Mouse (Mus musculus) kidney, adult 2 months (tissue): ENCODE data around the gene Lpp. TPM values are rescaled to one million over a fixed set of nuclear protein-coding genes. Genes with fewer than 3 reads are reported as not detected.

Source experiments
- DNase-seq: peaks from one replicate; pipeline ENCODE4 v3.0.0; 2021
- H3K27ac ChIP-seq: fragments of 200-500 bp; 2 replicates; pipeline ENCODE4 v1.5.1; 2012; ENCODE audit warnings: low read depth, low read length, control low read depth, inconsistent platforms; ENCODE audit not compliant: insufficient read depth
- H3K27me3 ChIP-seq: fragments of 200-500 bp; replicated peaks from 2 replicates; pipeline ENCODE4 v1.6.1; 2012; ENCODE audit warnings: mild to moderate bottlenecking, moderate library complexity, low read length, inconsistent platforms; ENCODE audit not compliant: control insufficient read depth, insufficient read depth
- H3K36me3 ChIP-seq: fragments of 200-500 bp; 2 replicates; pipeline ENCODE4 v1.6.1; 2012; ENCODE audit warnings: mild to moderate bottlenecking, moderate library complexity, low read length, inconsistent platforms; ENCODE audit not compliant: control insufficient read depth, insufficient read depth
- H3K4me1 ChIP-seq: fragments of 200-500 bp; 2 replicates; pipeline ENCODE4 v1.6.1; 2011; ENCODE audit warnings: low read length; ENCODE audit not compliant: control insufficient read depth, insufficient read depth
- H3K4me3 ChIP-seq: fragments of 200-500 bp; 2 replicates; pipeline ENCODE4 v1.5.1; 2011; ENCODE audit warnings: mild to moderate bottlenecking, low read depth, low read length, control low read depth; ENCODE audit not compliant: insufficient read depth
- CTCF ChIP-seq: fragments of 200-500 bp; conservative IDR thresholded peaks from 2 replicates; pipeline ENCODE4 v1.5.1; 2011; ENCODE audit warnings: low read depth, mild to moderate bottlenecking, control low read depth, low read length, moderate library complexity, mixed read lengths; ENCODE audit not compliant: insufficient read depth, insufficient read length
- POLR2A ChIP-seq: fragments of 200-500 bp; IDR thresholded peaks from one replicate; pipeline ENCODE4 v1.6.1; 2011; ENCODE audit warnings: low read depth, low read length, control low read depth
- WGBS: fragments of 180-500 bp; shearing (Covaris S2); methylation state at CpG from one replicate; pipeline ENCODE4 v1.1.7; 2018; 5-methylcytosine and 5-hydroxymethylcytosine counted together
- polyA plus RNA-seq: library from polyadenylated mRNA; depleted of rRNA; stranded (reverse); fragments of >200 nt; gene quantifications from 2 replicates; pipeline ENCODE4 v1.2.3, GENCODE M21; 2012

The Lpp gene
- polyA plus RNA-seq, 1 experiment, result 15.9 TPM

DNA sequence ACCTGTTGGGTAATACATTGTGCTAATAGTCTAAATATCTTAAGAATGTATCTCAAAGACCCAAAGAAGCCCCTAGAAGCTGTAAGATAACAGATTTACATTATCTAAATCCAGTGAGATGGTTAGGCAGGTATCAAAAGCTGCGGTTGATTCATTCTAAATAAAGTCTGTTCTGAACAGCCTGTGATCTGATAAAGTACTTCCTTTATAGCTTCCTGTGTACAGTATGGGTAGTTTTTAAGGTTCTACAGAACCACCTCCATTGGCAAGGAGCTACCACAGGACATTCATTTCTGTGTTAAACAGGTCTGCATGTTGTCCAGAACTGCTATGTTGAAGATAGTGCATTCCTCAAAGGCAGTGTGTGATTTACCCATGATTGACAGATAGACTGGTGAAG, 554.2 kb downstream of the Lpp start:
- Histone ChIP-seq H3K4me3 (no peak overlapping the region), H3K36me3 (no peaks in the 10 kb centered on the region), H3K4me1 (no peaks in the 10 kb centered on the region), H3K27me3 (no peaks in the 10 kb centered on the region), H3K27ac (no peak overlapping the region)
- WGBS, result 74% methylated on average over 1 of the region's 1 CpGs
- DNase-seq, result no peak
- no peak for TF ChIP-seq POLR2A
- no peak for TF ChIP-seq CTCF

DNA sequence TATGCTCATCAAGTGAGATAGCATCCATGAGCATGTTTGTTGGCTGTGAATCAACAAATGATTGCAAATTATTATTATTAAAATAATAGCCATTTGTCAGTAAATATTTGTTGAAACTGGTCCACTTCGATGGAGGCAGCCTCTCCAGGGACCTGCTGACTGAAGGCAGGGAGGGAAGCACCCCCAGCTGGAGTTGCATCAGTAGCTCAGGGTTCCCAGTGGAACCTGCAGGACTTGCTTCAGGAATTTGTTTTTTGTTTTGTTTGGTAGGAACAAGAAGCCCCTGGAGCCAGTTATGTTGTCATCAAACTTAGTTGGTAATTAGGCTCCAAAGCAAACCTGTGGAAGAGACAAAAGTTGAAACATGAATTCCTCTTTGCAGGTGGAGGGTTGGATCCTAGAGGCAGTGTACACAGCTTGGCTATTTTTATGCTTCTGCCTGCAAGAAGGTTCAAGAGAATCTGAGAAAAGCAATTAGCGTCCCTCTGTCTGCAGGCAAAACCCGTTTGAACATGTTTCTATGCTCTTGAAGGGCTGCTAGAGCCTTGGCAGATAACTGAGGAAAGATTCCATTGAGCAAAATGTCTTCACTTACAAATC, 554.9 kb downstream of the Lpp start:
- H3K4me1 ChIP-seq, result no peaks in the 10 kb centered on the region
- no peaks in the 10 kb centered on the region for H3K36me3 ChIP-seq
- TF ChIP-seq CTCF (no peak), POLR2A (no peak)
- no peak for DNase-seq
- H3K27ac ChIP-seq, result no peak overlapping the region
- no peak overlapping the region for H3K4me3 ChIP-seq
- 71% methylated on average over 3 of the region's 3 CpGs for WGBS
- no peaks in the 10 kb centered on the region for H3K27me3 ChIP-seq

DNA sequence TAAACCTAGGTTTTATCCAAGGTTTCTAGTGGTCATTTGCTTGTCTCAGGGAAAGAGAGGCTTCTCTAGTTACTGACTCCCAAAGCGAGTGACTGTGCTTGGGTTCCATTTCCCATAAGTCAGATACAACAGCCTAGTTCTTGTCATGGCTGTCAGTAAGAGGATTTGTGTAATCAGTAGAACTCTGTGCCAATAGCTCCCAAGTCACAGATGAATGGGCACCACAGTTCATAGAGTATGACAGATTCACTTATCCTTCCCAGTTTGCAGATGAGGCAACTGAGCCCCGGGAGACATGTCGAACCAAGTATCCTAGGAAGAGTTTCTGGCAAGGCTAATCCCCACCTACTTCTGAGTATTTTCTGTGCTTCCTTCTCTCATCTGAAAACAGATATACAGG, 556.0 kb downstream of the Lpp start:
- TF ChIP-seq CTCF (no peak), POLR2A (no peak)
- no peak overlapping the region for H3K4me3 ChIP-seq
- H3K4me1 ChIP-seq, result no peaks in the 10 kb centered on the region
- no peaks in the 10 kb centered on the region for H3K27me3 ChIP-seq
- no peak for DNase-seq
- H3K36me3 ChIP-seq, result no peaks in the 10 kb centered on the region
- 88% methylated on average over 3 of the region's 3 CpGs for WGBS
- no peak overlapping the region for H3K27ac ChIP-seq

DNA sequence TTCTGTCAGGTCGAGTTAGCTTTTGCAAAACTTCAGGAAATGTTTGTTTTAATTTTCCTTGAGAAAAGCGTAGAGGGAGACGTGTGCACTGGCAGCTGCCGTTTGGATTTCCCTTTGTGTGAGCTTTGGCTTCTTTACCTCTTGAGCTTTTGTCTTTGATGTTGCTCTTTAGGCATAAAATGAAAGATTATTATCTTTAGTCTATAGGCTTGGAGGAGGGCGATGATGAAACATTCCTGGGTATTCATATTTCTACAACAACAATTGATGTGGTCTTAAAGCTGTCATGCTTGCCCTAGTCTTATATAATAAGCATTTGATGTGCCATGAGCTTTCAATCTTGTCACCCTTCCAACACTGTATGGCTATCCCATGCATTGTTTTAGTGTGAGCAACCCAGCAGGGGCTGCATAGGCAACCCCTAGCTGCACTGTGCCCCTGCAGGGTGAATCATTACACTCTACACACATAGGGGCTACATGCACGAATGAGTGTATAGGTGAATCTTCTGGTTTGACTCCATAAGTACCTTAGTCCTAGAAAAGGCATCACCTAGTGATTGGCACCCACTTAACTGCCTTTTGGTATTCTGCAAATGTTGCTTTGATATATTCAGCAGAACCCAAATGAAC, 556.9 kb downstream of the Lpp start:
- TF ChIP-seq CTCF, result no peak
- no peak for TF ChIP-seq POLR2A
- Histone ChIP-seq H3K27me3 (no peaks in the 10 kb centered on the region), H3K27ac (no peak overlapping the region), H3K4me3 (no peak overlapping the region), H3K4me1 (no peaks in the 10 kb centered on the region), H3K36me3 (no peaks in the 10 kb centered on the region)
- no peak for DNase-seq
- 64% methylated on average over 6 of the region's 6 CpGs for WGBS

DNA sequence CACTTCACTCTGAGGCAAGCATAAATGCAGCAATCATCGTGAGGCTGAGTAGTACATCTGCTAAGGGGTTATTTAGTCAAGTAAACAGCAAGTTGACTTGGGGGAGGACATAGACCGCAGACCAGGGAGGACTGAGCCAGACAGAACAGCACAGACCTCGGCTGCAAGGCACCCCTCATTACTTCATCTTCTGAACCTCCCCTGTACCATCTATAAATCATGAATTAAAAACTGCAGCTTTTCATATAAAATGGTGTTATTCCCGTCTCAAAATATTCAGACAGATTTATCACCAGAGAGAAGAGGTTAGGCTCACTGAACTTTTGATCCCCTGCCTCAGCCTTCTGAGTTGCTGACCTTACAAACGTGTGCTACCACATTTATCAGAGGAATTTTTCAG, 558.6 kb downstream of the Lpp start:
- no peak for TF ChIP-seq POLR2A
- TF ChIP-seq CTCF, result no peak
- H3K27me3 ChIP-seq, result no peaks in the 10 kb centered on the region
- no peaks in the 10 kb centered on the region for H3K4me1 ChIP-seq
- 48% methylated on average over 5 of the region's 5 CpGs for WGBS
- DNase-seq, result no peak
- H3K36me3 ChIP-seq, result no peaks in the 10 kb centered on the region
- H3K4me3 ChIP-seq, result no peak overlapping the region
- H3K27ac ChIP-seq, result no peak overlapping the region

DNA sequence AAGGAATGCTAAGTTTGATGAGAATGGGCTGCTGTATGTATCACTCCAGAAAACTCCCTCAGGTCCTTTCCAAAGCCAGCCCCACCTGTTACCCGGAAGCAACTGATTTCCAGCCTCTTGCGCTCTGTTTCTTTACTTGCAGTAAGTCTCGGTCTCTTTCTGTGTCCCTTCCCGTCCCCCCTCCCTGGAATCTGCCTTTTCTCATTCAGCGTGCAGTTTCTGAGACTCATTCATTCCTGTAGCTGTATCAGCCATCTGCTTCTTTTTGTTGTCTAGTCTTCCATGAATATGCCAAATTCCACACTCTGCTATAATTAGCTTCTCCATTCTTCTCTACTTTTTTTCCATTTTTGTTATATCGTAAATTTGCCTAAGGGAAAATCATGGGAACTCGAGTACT, 561.7 kb downstream of the Lpp start:
- Histone ChIP-seq H3K4me1 (no peaks in the 10 kb centered on the region), H3K4me3 (no peak overlapping the region), H3K36me3 (no peaks in the 10 kb centered on the region), H3K27me3 (no peaks in the 10 kb centered on the region), H3K27ac (no peak overlapping the region)
- no peak for TF ChIP-seq POLR2A
- DNase-seq, result no peak
- 95% methylated on average over 7 of the region's 7 CpGs for WGBS

DNA sequence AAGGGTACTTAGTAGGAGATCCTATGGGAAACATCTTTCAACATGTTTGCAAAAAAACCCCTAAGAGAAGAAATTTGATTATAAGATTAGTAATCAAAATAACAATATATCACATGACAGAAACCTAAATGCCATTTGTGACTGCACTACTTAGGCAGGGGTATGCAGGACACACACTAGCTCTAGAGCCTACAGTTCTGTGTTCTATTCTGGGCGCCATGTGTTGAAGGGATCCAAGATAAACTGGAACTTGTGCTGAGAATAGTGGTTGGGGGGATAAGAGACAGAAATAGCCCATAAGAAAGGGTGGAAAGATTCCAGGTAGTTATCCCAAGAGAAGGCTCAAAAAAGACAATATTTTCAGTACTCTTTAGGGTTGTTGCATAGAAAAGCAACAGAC, 565.4 kb downstream of the Lpp start:
- Histone ChIP-seq H3K4me3 (no peak overlapping the region), H3K4me1 (no peaks in the 10 kb centered on the region), H3K36me3 (no peaks in the 10 kb centered on the region), H3K27me3 (no peaks in the 10 kb centered on the region), H3K27ac (no peak overlapping the region)
- TF ChIP-seq CTCF (no peak), POLR2A (no peak)
- DNase-seq, result no peak
- 100% methylated on average over 1 of the region's 1 CpGs for WGBS
